Comparison of ENCODE assay signal across 9 mouse cellular contexts in genomic region chr3:103378018-103378417, GRCm38 (mm10).
A peak's percentile ranks its signal among the peaks of the same experiment; 100 is the strongest.
DNase-seq lines count a peak whose midpoint lies in the region; ATAC-seq and TF ChIP-seq lines count a peak whose summit lies in the region.
"Had no signal": no experiment of that assay in that cellular context is flagged by ENCODE, and none has a peak within 500 bp of the region (broad histone marks: within the 10 kb centered on the region; RNA-seq: fewer than 3 reads in every experiment).

No protein-coding gene starts in this region.

- H3K4me3 ChIP-seq in liver, adult 2 months (ENCODE audit: insufficient read depth, low read depth, low read length): no peak overlapping the region
- no peak overlapping the region for H3K4me3 ChIP-seq in embryonic facial prominence, embryonic 10.5 days
- H3K4me3 ChIP-seq in liver, embryonic 11.5 days (ENCODE audit: low read depth, low read length): no peak overlapping the region
- H3K4me3 ChIP-seq in midbrain, embryonic 15.5 days: no peak overlapping the region
- H3K4me3 ChIP-seq: neural tube, embryonic 13.5 days had no signal

- DNase-seq in liver, adult 2 months (ENCODE audit: extremely low read depth, low read depth, low spot score): peak; percentile 39
- DNase-seq in liver: no peak
- DNase-seq in embryonic facial prominence, embryonic 10.5 days (ENCODE audit: low spot score): peak; percentile 28
- DNase-seq in liver, embryonic 11.5 days (ENCODE audit: low spot score): no peak
- peak; percentile 92 for DNase-seq in thymus, postnatal 0 days (ENCODE audit: low spot score)
- DNase-seq in cerebellum, adult 11-12 months: no peak

- no peak for TF ChIP-seq CTCF in liver, adult 2 months (IDR thresholded peaks at IDR 0.05; ENCODE audit: low read depth, low read length)

- H3K79me2 ChIP-seq in liver, adult 2 months (ENCODE audit: control insufficient read depth, insufficient read depth, low read length): no peaks in the 10 kb centered on the region

- peak; percentile 61 for ATAC-seq in liver, embryonic 11.5 days (replicated peaks; ENCODE audit: low FRiP score)
- ATAC-seq in frontal cortex, adult (ENCODE audit: low TSS enrichment): no peak; the same call in 1 of the 2 replicates
- no peak for ATAC-seq in midbrain, embryonic 15.5 days (replicated peaks)

- H3K4me1 ChIP-seq in liver, adult 2 months (ENCODE audit: control insufficient read depth, insufficient read depth, low read length): no peaks in the 10 kb centered on the region
- no peaks in the 10 kb centered on the region for H3K4me1 ChIP-seq in embryonic facial prominence, embryonic 10.5 days
- peaks cover 8% of the 10 kb centered on the region; the same call in 1 of the 2 replicates for H3K4me1 ChIP-seq in liver, embryonic 11.5 days (replicated peaks; ENCODE audit: control insufficient read depth, insufficient read depth, low read length)
- no peaks in the 10 kb centered on the region for H3K4me1 ChIP-seq in midbrain, embryonic 15.5 days
- H3K4me1 ChIP-seq: neural tube, embryonic 13.5 days had no signal

- no peaks in the 10 kb centered on the region for H3K27me3 ChIP-seq in liver, adult 2 months (ENCODE audit: control insufficient read depth, insufficient read depth, low read length)
- no peaks in the 10 kb centered on the region for H3K27me3 ChIP-seq in embryonic facial prominence, embryonic 10.5 days (replicated peaks; ENCODE audit: low read depth, poor library complexity, severe bottlenecking)
- no peaks in the 10 kb centered on the region for H3K27me3 ChIP-seq in liver, embryonic 11.5 days (replicated peaks; ENCODE audit: control insufficient read depth, insufficient read depth, low read length)
- no peaks in the 10 kb centered on the region for H3K27me3 ChIP-seq in midbrain, embryonic 15.5 days (replicated peaks)
- H3K27me3 ChIP-seq: neural tube, embryonic 13.5 days had no signal

- no peak overlapping the region for H3K4me2 ChIP-seq in liver, embryonic 11.5 days
- no peak overlapping the region for H3K4me2 ChIP-seq in midbrain, embryonic 15.5 days
- H3K4me2 ChIP-seq: neural tube, embryonic 13.5 days had no signal

- no peaks in the 10 kb centered on the region for H3K36me3 ChIP-seq in liver, adult 2 months (ENCODE audit: control insufficient read depth, insufficient read depth, low read length)
- no peaks in the 10 kb centered on the region for H3K36me3 ChIP-seq in embryonic facial prominence, embryonic 10.5 days (replicated peaks)
- H3K36me3 ChIP-seq in liver, embryonic 11.5 days (ENCODE audit: control insufficient read depth, insufficient read depth, low read length): no peaks in the 10 kb centered on the region
- no peaks in the 10 kb centered on the region for H3K36me3 ChIP-seq in midbrain, embryonic 15.5 days (replicated peaks)
- H3K36me3 ChIP-seq: neural tube, embryonic 13.5 days had no signal

- no peak overlapping the region for H3K27ac ChIP-seq in liver, adult 2 months (replicated peaks; ENCODE audit: insufficient read depth, low read depth, low read length)
- no peak overlapping the region for H3K27ac ChIP-seq in embryonic facial prominence, embryonic 10.5 days (replicated peaks)
- H3K27ac ChIP-seq in liver, embryonic 11.5 days (ENCODE audit: low read depth, low read length): no peak overlapping the region
- no peak overlapping the region for H3K27ac ChIP-seq in midbrain, embryonic 15.5 days
- H3K27ac ChIP-seq: neural tube, embryonic 13.5 days had no signal

- no peak for TF ChIP-seq POLR2A in liver, adult 2 months (IDR thresholded peaks at IDR 0.05; ENCODE audit: extremely low read depth, insufficient read depth, low read length)

- 0 out of 2 replicates have a peak, but pooled peaks cover 2% of the 10 kb centered on the region for H3K9me3 ChIP-seq in embryonic facial prominence, embryonic 10.5 days
- no peaks in the 10 kb centered on the region; the same call in 1 of the 2 replicates for H3K9me3 ChIP-seq in liver, embryonic 11.5 days (ENCODE audit: control insufficient read depth, low read length)
- H3K9me3 ChIP-seq in midbrain, embryonic 15.5 days: no peaks in the 10 kb centered on the region
- H3K9me3 ChIP-seq: neural tube, embryonic 13.5 days had no signal

- no peak overlapping the region for H3K9ac ChIP-seq in liver, adult 2 months (ENCODE audit: low read depth, low read length)
- no peak overlapping the region for H3K9ac ChIP-seq in liver, embryonic 11.5 days (ENCODE audit: low read depth, low read length)
- no peak overlapping the region for H3K9ac ChIP-seq in midbrain, embryonic 15.5 days
- H3K9ac ChIP-seq: neural tube, embryonic 13.5 days had no signal

Comparison
In these comparisons a context has a peak if more than half of its experiments do, and no peak if none do; other contexts are left out.
1. DNase-seq: peak in liver, adult 2 months (single experiment), embryonic facial prominence, embryonic 10.5 days (single experiment) and thymus, postnatal 0 days (single experiment); none in liver (single experiment), liver, embryonic 11.5 days (single experiment) and cerebellum, adult 11-12 months (single experiment).